Mouse (Mus musculus) CD4-positive, CD25-positive, alpha-beta regulatory T cell, adult 2 months (primary cell): Measurements from ENCODE around the gene Nek8.

Experiments used
- DNase-seq: peaks from one replicate; pipeline ENCODE4 v3.0.0-alpha.2; 2012; ENCODE audit warnings: low read depth, low spot score

Nek8 gene

DNA sequence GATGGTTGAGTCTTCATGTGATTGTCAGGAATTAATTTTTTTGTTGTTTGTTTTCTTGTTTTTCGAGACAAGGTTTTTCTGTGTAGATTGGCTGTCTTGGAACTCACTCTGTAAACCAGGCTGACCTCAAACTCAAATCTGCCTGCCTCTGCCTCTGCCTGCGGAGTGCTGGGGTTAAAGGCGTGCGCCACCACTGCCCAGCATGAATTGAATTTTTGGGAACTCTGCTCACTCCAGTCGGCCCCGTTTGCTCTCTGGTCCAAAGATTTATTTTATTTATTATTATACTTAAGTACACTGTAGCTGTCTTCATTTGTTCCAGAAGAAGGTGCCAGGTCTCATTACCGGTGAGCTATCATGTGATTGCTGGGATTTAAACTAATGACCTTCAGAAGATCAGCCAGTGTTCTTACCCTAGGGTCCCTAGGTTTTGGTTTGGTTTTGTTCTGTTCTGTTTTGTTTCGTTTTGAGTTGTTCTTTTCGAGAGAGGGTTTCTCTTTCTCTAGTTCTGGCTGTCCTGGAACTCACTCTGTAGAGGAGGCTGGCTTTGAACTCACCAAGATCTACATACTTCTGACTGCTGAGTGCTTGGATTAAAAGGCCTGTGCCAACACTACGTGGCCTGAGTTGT lies 7.5 kb upstream of the Nek8 start:
- no peak for DNase-seq

DNA sequence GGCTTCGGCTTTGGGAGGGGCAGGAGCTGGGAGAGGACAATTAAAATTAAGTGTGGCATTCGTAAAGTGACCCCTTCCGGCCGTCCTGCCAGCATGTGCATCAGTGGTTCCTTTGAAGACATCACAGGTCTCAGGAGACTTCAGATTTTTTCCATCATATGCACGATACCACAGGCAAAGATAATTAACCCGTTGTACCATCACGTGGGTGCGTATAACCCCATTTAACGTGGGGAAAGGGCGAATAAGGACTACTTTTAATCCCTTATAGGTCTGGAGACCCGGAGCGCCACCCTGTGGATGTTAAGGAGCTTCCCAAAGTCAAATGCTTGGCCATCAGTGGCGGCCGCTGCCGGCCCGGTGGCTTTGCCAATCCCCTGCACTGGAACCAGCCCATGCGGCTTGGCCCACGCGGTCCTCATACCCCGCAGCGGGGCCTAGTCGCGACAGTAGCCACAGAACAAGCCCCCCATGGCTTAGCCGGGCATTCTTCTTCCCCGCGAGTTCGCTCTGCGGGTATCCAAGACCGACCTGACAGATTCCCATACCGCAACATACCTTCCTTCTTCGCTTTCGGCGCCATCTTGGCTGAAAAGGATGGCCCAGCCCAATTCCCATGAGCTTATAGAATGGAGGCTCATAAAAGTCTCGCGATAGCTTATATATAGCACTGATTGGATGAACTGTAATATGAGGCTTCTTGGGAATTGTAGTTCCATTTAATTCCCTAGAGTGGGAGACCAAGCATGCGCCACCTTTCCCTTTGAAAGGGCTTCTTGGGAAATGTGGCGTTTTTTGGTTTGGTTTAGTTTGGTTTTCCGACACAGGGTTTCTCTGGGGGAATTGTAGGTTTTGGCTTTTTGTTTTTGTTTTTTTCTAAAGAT lies 6.7 kb upstream of the Nek8 start, which contains the start of gene Rpl23a:
TSS of gene Rpl23a (minus strand) at position 624 of the 884 bp plus-strand sequence.
- DNase-seq = peak; percentile 89

GRCm38 (mm10) chr11:78182450-78182849 lies 6.0 kb upstream of the Nek8 start:
- no peak for DNase-seq

GRCm38 (mm10) chr11:78181830-78182357 lies 5.4 kb upstream of the Nek8 start:
- DNase-seq = no peak

DNA sequence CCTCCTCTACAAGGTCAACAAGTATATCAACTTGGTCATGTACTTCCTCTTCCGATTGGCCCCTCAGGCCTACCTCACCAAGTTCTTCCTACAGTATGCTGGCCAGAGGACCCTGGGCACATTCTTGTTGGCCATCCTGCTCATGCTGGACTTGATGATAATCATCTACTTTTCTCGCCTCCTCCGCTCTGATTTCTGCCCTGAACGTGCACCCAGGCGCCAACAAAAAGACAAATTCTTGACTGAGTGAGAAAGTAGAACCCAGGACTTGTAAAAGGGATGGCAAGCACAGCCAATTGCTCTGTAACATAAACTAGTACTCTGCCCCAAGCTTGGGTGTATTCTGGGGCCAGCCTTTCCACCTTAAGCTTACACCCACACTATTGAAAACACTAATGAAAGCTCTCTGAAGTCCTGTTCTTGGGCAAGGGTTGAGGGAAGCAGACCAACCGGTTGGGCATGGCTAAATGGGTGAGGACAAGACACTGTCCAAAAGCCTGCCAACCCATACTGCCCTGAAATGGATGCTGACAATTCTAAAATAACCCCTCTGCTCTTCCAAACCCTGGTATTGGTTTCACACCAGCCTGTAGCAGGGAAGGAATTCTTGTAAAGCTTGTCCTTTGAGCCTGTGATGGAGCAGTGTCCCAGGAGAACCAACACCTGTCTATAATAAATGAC lies 3.7 kb upstream of the Nek8 start:
- DNase-seq = no peak

DNA sequence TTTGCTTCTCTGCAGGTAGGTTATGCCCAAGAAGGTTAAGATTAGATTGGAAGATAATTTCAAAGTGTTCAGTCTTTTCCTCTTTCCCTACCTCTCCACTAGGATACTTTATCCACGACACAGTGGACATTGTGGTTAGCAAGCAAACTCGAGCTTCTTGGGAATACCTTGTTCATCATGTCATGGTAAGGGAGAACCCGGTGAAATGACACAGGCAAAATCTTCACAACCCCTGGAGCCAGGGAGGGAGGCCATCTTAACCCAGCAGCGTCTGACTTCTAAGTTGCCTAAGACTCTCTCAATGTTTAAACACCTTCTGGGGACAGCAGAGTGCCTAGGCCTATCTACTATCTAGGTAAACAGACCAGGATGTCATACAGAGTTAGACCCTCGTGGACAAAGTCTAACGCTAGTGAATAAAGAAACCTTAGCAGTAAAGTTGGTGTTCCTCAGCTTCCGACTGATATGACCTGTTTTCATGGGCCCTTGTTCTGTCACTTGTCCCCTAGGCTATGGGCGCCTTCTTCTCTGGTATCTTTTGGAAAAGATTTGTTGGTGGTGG lies 3.0 kb upstream of the Nek8 start:
- DNase-seq = no peak

- peak; percentile 35 for DNase-seq
These were observed 2.5 kb upstream of the Nek8 start for GRCm38 (mm10) chr11:78178859-78179437.

DNA sequence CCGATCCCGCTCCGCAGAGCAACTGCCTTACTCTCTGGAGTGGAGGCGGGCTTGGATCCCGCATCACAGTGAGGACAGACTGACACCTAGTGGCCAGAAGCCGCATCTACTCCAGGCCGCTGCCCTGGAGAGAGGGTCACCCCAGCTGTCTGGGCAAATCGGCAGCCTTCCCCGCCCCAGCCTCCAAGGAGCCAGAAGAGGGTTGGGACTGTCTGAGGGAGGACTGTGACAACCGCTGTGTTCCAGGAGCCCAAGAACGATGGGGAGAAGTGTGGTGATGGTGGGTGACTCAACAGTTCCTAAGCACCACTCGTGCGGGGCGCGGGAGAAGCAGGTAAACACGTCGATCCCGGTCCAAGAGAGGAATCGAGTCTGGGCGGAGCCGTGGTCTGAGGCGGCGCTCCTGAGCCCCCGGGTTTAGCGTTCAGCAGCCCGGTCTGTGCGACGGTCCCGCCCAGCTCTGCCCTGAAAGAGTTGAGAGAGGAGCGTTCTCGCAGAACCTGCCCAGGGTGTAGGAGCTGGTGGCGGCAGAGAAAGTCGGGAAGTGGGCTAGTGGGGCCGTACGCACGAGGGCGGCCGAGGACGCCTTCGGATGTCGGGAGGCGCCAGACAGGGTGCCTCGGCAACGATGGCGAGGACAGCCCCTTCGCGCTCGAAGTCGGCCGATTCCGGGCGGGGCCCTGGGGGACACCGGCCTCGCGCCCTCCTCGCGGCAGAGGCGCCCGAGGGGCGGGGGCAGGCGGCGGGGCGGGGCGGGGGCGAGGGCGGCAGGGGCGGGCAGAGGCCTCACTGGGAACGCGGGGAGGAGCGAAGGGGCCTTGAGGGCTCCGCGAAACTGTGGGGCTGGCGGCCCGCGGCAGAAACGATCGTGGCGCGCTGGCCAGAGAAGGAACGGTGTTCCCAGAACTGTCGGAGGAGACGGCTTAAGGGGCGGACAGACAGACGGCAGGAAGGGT lies 1.7 kb upstream of the Nek8 start:
- DNase-seq = peak; percentile 93

GRCm38 (mm10) chr11:78177437-78177836 lies 962 bp upstream of the Nek8 start:
- DNase-seq = no peak

DNA sequence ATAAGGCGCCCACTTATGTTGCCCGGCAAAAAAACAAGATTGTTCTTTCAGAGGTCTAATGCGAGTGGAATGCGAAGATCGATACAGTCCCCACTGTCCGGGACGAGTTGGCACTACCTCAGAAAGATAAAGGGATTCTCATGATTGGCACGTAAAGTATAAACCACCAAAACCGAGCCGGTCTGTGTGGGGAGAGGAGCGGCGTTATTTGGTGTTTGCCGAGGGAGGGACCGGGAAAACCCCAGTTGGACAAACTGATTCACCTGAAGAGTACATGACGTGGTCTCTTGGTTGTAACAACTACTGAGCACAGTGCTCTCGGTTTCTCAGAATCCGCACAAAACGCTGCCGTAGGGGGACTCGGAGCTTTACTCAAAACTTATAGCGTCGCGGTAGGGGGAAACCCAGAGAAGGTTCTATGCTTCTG lies 443 bp upstream of the Nek8 start:
- peak; percentile 77 for DNase-seq

GRCm38 (mm10) chr11:78175771-78176401 lies 589 bp downstream of the Nek8 start:
- DNase-seq = no peak

- no peak for DNase-seq
These were observed 2.0 kb downstream of the Nek8 start for GRCm38 (mm10) chr11:78174506-78174905.

- DNase-seq = no peak
These were observed 3.6 kb downstream of the Nek8 start for GRCm38 (mm10) chr11:78172748-78173383.

DNA sequence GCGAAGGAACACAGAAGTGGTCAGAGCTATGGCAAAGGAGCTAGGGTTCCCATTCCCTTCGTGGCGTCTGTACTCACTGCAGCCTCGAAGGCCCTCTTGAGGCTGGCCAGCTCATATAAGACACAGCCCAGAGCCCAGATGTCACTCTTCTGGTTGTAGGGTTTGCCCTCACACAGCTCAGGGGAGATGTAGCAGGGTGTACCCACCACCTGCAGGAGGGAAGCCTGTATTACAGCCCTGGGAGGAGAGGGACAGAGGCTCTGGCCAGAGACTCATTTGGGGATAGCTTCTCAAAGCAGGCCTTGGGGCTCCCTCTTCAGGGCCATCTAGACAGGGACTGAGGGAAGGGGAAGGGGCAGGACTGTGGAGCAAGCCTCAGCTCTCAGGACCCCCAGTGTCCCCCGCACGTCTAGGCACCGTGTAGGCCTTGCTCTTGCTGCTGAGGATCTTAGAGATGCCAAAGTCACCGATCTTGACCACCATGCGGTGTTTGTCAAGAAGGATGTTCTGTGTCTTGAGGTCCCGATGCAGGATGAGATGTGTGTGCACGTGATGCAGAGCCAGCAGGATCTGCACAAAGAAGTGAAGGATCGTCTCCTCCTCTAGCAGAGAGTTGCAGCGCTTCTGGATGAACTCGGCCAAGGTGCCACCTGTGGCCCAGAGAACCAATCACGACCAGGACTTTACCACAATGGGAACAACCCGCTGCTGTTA lies 4.3 kb downstream of the Nek8 start:
- DNase-seq = no peak

DNA sequence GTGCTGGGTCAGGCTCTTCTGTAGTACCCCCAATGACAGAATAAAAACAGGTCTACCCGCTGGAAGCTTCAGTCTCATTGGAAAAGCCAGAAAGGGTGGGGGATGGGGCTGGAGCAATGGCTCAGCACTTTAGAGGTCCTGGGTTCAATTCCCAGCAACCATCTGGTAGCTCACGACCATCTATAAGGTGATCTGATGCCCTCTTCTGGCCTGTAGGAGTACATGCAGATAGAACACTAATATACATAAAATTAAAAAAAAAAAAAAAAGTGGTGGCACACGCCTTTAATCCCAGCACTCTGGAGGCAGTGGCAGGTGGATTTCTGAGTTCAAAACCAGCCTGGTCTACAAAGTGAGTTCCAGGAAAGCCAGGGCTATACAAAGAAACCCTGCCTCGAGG lies 5.1 kb downstream of the Nek8 start:
- DNase-seq = peak; percentile 63

DNA sequence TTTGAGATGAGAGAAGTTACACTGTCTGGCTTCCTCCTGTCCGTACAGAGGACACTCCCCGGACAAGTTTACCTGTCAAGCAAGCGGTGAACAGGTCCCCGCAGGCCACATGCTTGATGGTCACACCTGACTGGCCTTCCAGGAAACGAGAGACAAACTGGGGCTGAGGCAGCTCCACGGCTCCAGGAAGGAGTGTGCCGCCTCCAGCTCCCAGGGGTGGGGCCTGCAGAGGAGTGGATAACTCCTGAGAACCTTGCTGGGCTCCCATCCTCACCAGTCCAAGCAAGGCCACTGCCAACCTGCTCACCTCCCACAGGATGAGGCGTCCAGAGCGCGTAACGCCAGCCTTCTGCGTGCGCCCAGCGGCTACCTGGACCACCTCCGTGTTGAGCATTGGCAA lies 6.2 kb downstream of the Nek8 start:
- DNase-seq = no peak

- peak; percentile 80 for DNase-seq
These were observed 7.7 kb downstream of the Nek8 start for GRCm38 (mm10) chr11:78168541-78169468.
